Mouse (Mus musculus) spleen, postnatal 14 days (tissue): Measurements from ENCODE around the gene P3h1.
A peak's percentile ranks its signal among the peaks of the same experiment; 100 is the strongest.
"Not testable (repeated sequence)": the region's sequence is repeated elsewhere in the genome, so short reads cannot be mapped to it uniquely, and the experiment has no call there.

ENCODE experiments used
- DNase-seq, 2 experiments: peaks; one replicate each; pipeline ENCODE4 v3.0.0; 2021 to 2022; ENCODE audit warnings: low spot score in 2 of 2

P3h1 gene

GRCm38 (mm10) chr4:119274627-119275026 lies 41.9 kb downstream of the P3h1 start:
- DNase-seq, result no peak

- no peak for DNase-seq
These were observed 42.5 kb downstream of the P3h1 start for GRCm38 (mm10) chr4:119275226-119275625.

- no peak for DNase-seq
These were observed 43.0 kb downstream of the P3h1 start for GRCm38 (mm10) chr4:119275726-119276125.

- not testable (repeated sequence) for DNase-seq
These were observed 46.1 kb downstream of the P3h1 start for GRCm38 (mm10) chr4:119278784-119279183.

GRCm38 (mm10) chr4:119284861-119285260 lies 52.1 kb downstream of the P3h1 start:
- no peak for DNase-seq

- no peak for DNase-seq
These were observed 52.6 kb downstream of the P3h1 start for GRCm38 (mm10) chr4:119285336-119285735.

- no peak for DNase-seq
These were observed 59.2 kb downstream of the P3h1 start for GRCm38 (mm10) chr4:119291921-119292320.

GRCm38 (mm10) chr4:119292771-119293573 lies 60.3 kb downstream of the P3h1 start:
- peak in 1 of 2 experiments; percentile 40 for DNase-seq

- DNase-seq, result peak in 1 of 2 experiments; percentile 15
These were observed 61.0 kb downstream of the P3h1 start for GRCm38 (mm10) chr4:119293574-119294258.

- peak; percentile 99 to 100 for DNase-seq
These were observed 61.9 kb downstream of the P3h1 start, which contains the start of gene Ybx1 for GRCm38 (mm10) chr4:119294415-119295133. Gene Ybx1 (minus strand): TSS chr4:119294604.

- no peak for DNase-seq
These were observed 62.4 kb downstream of the P3h1 start for GRCm38 (mm10) chr4:119295134-119295453.

- no peak for DNase-seq
These were observed 64.6 kb downstream of the P3h1 start for GRCm38 (mm10) chr4:119297361-119297760.
